Mouse (Mus musculus) ES-Bruce4 (cell line): Measurements from ENCODE around the gene Cep83.

ENCODE experiments used
- CTCF ChIP-seq: IDR thresholded peaks from one replicate; pipeline ENCODE4 v1.8.1; 2011; ENCODE audit warnings: low read depth, low read length
- POLR2A ChIP-seq: IDR thresholded peaks from one replicate; pipeline ENCODE4 v1.8.1; 2011; ENCODE audit warnings: low read length; ENCODE audit not compliant: insufficient read depth

GRCm38 (mm10) chr10:94835874-94836273, 147.4 kb downstream of the Cep83 start:
- no peak for TF ChIP-seq CTCF
- TF ChIP-seq POLR2A, result no peak
